Mouse (Mus musculus) liver, adult 2 months (tissue): ENCODE measurements around the gene Dlgap5. TPM values are rescaled to one million over a fixed set of nuclear protein-coding genes. Genes with fewer than 3 reads are reported as not detected.
A peak's percentile ranks its signal among the peaks of the same experiment; 100 is the strongest.

Experiments
- DNase-seq: peaks from one replicate; pipeline ENCODE4 v3.0.0-alpha.2; 2011; ENCODE audit warnings: low read depth, low spot score; ENCODE audit errors: extremely low read depth
- H3K27ac ChIP-seq: fragments of 200-500 bp; replicated peaks from 2 replicates; pipeline ENCODE4 v1.5.1; 2012; ENCODE audit warnings: low read depth, mild to moderate bottlenecking, control low read depth, inconsistent platforms, low read length; ENCODE audit not compliant: insufficient read depth
- H3K27me3 ChIP-seq: fragments of 200-500 bp; 2 replicates; pipeline ENCODE4 v1.6.1; 2012; ENCODE audit warnings: mild to moderate bottlenecking, moderate library complexity, low read length, inconsistent platforms; ENCODE audit not compliant: control insufficient read depth, insufficient read depth
- H3K36me3 ChIP-seq: fragments of 200-500 bp; 2 replicates; pipeline ENCODE4 v1.6.1; 2012; ENCODE audit warnings: low read length, inconsistent platforms; ENCODE audit not compliant: control insufficient read depth, insufficient read depth
- H3K4me1 ChIP-seq: fragments of 200-500 bp; 2 replicates; pipeline ENCODE4 v1.6.1; 2011; ENCODE audit warnings: low read length; ENCODE audit not compliant: control insufficient read depth, insufficient read depth
- H3K4me3 ChIP-seq: fragments of 200-500 bp; 2 replicates; pipeline ENCODE4 v1.5.1; 2011; ENCODE audit warnings: low read depth, mild to moderate bottlenecking, control low read depth, low read length, moderate library complexity; ENCODE audit not compliant: insufficient read depth
- H3K79me2 ChIP-seq: fragments of 200-500 bp; 2 replicates; pipeline ENCODE4 v1.6.1; 2012; ENCODE audit warnings: inconsistent platforms, mild to moderate bottlenecking, low read length, moderate library complexity; ENCODE audit not compliant: control insufficient read depth, insufficient read depth
- H3K9ac ChIP-seq: fragments of 200-500 bp; 2 replicates; pipeline ENCODE4 v1.6.1; 2012; ENCODE audit warnings: low read depth, mild to moderate bottlenecking, control low read depth, inconsistent platforms, low read length
- CTCF ChIP-seq: fragments of 200-500 bp; IDR thresholded peaks from 2 replicates; pipeline ENCODE4 v1.5.1; 2011; ENCODE audit warnings: low read depth, low read length, control low read depth
- POLR2A ChIP-seq: fragments of 200-500 bp; IDR thresholded peaks from 2 replicates; pipeline ENCODE4 v1.6.1; 2011; ENCODE audit warnings: low read length, control low read depth; ENCODE audit not compliant: insufficient read depth; ENCODE audit errors: extremely low read depth
- WGBS: fragments of 180-500 bp; shearing (Covaris S2); methylation state at CpG from one replicate; pipeline ENCODE4 v1.1.7; 2018; 5-methylcytosine and 5-hydroxymethylcytosine counted together
- polyA plus RNA-seq: library from polyadenylated mRNA; depleted of rRNA; stranded (reverse); fragments of >200 nt; gene quantifications from 2 replicates; pipeline ENCODE4 v1.2.3, GENCODE M21; 2012
- total RNA-seq: library from RNA; depleted of rRNA; stranded (reverse); fragments of >200 nt; gene quantifications from 2 replicates; pipeline ENCODE4 v1.2.3, GENCODE M21; 2014

The Dlgap5 gene
- total and polyA plus RNA-seq, 2 experiments, result 0.04 to 0.74 TPM

DNA sequence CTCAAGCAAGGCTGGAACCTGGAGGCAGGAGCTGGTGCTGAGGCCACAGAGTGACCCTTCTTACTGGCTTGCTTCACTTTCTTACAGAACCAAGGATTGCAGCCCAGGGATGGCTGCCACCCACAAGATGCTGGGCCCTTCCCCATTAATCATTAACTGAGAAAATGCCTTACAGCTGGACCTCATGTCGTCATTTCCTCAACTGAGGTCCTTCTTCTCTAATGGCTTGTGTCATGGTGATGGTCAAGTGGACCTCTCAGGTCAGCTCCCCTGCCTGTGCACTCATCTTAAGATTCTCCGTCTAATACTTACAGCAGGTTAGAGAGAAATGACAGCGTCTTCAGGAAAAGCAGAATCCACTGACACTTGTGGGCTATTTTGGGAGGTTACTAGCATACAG lies 861 bp downstream of the Dlgap5 start:
- DNase-seq, result no peak
- no peaks in the 10 kb centered on the region for H3K36me3 ChIP-seq
- WGBS, result 42% methylated on average over 3 of the region's 3 CpGs
- no peak for TF ChIP-seq POLR2A
- no peak for TF ChIP-seq CTCF
- no peak overlapping the region for H3K4me3 ChIP-seq
- 0 out of 2 replicates have a peak, but pooled peaks cover 2% of the 10 kb centered on the region for H3K4me1 ChIP-seq
- H3K27ac ChIP-seq, result no peak overlapping the region
- H3K9ac ChIP-seq, result no peak overlapping the region
- no peaks in the 10 kb centered on the region for H3K27me3 ChIP-seq
- no peaks in the 10 kb centered on the region for H3K79me2 ChIP-seq

- Histone ChIP-seq H3K27ac (no peak overlapping the region), H3K4me3 (no peak overlapping the region), H3K9ac (no peak overlapping the region), H3K36me3 (no peaks in the 10 kb centered on the region), H3K79me2 (no peaks in the 10 kb centered on the region), H3K27me3 (no peaks in the 10 kb centered on the region), H3K4me1 (peaks cover 2% of the 10 kb centered on the region; the same call in 1 of the 2 replicates)
- DNase-seq, result no peak
- WGBS, result 95% methylated on average over 9 of the region's 9 CpGs
- no peak for TF ChIP-seq CTCF
Observed at GRCm38 (mm10) chr14:47406000-47406399, 12.2 kb downstream of the Dlgap5 start.

GRCm38 (mm10) chr14:47402735-47403134 lies 15.5 kb downstream of the Dlgap5 start:
- peak; percentile 88 for DNase-seq
- Histone ChIP-seq H3K27ac (no peak overlapping the region), H3K9ac (no peak overlapping the region), H3K36me3 (no peaks in the 10 kb centered on the region), H3K4me1 (peaks cover 2% of the 10 kb centered on the region; the same call in 1 of the 2 replicates), H3K27me3 (no peaks in the 10 kb centered on the region), H3K4me3 (no peak overlapping the region), H3K79me2 (no peaks in the 10 kb centered on the region)
- 26% methylated on average over 8 of the region's 8 CpGs for WGBS
- TF ChIP-seq POLR2A (no peak), CTCF (no peak)

DNA sequence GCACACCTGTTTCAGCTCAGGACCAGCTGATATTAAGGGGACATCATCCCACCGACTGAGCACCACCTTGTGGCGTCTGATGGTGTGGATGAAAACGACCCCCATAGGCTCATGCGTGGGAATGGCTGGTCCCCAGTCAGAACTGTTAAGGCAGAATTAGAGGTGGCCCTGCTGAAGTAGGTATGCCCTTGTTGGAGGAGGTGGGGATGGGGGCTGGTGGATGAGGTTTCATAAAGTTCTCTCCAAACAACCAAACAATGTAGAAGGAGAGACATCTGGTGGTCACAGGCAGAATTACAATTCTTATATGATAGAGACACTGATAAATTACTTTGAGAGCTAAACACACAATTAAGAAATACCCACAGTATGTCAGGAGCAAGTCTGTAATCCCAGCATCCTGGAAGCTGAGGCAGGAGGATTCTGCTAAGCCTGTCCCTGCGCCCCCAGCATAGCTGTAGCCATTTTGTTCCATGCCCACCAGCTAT lies 22.0 kb downstream of the Dlgap5 start:
- DNase-seq, result peak; percentile 42
- no peaks in the 10 kb centered on the region for H3K27me3 ChIP-seq
- no peak overlapping the region for H3K9ac ChIP-seq
- H3K79me2 ChIP-seq, result no peaks in the 10 kb centered on the region
- no peaks in the 10 kb centered on the region for H3K36me3 ChIP-seq
- TF ChIP-seq POLR2A (no peak), CTCF (peak; percentile 51; the same call in 1 of the 2 replicates)
- no peak overlapping the region for H3K27ac ChIP-seq
- H3K4me1 ChIP-seq, result no peaks in the 10 kb centered on the region
- 67% methylated on average over 5 of the region's 5 CpGs for WGBS
- no peak overlapping the region for H3K4me3 ChIP-seq

- DNase-seq, result no peak
- 89% methylated on average over 15 of the region's 15 CpGs for WGBS
- Histone ChIP-seq H3K4me1 (no peaks in the 10 kb centered on the region), H3K79me2 (no peaks in the 10 kb centered on the region), H3K27me3 (no peaks in the 10 kb centered on the region), H3K4me3 (no peak overlapping the region), H3K27ac (no peak overlapping the region), H3K36me3 (no peaks in the 10 kb centered on the region), H3K9ac (no peak overlapping the region)
- no peak for TF ChIP-seq POLR2A
- 0 out of 2 replicates have a peak, but pooled peaks have one; percentile 7 for TF ChIP-seq CTCF
Observed at GRCm38 (mm10) chr14:47395462-47396026, 22.7 kb downstream of the Dlgap5 start.

- TF ChIP-seq CTCF (no peak), POLR2A (no peak)
- Histone ChIP-seq H3K4me3 (no peak overlapping the region), H3K36me3 (no peaks in the 10 kb centered on the region), H3K9ac (no peak overlapping the region), H3K27me3 (no peaks in the 10 kb centered on the region), H3K4me1 (no peaks in the 10 kb centered on the region), H3K27ac (no peak overlapping the region), H3K79me2 (no peaks in the 10 kb centered on the region)
- 96% methylated on average over 6 of the region's 6 CpGs for whole genome bisulfite sequencing
- no peak for DNase-seq
Observed at GRCm38 (mm10) chr14:47395007-47395406, 23.2 kb downstream of the Dlgap5 start.
